27 mouse cellular contexts compared by ENCODE assay signal in the genomic region with DNA sequence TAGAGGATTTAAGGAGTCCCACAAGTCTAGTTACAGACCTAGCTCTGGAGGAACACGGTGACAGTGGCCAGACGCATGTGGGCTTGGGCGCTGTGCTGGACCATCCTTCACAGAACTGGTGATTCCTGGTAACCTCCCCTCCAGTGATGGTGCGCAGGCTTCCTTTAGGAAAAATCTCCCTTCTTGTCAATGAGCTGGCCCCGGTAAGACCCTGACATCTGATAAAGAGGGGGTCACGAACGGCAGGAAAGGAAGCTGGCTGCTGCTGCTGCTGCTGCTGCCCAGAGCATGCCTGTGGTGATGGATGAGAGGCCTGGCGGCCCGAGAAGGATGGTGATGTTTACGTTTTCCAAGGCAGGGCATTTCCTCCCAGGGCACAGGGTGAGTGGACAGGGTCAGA. TPM values are rescaled to one million over a fixed set of nuclear protein-coding genes. Genes with fewer than 3 reads are reported as not detected.
DNase-seq lines count a peak whose midpoint lies in the region; ATAC-seq and TF ChIP-seq lines count a peak whose summit lies in the region.
"Had no signal": no experiment of that assay in that cellular context is flagged by ENCODE, and none has a peak within 500 bp of the region (broad histone marks: within the 10 kb centered on the region; RNA-seq: fewer than 3 reads in every experiment).

No protein-coding gene starts in this region.

- peak; percentile 63 for DNase-seq in embryo, embryonic 10 days (ENCODE audit: low spot score)
- DNase-seq in embryo, embryonic 9.5 days (ENCODE audit: extremely low spot score) = peak; percentile 25
- peak; percentile 18 for DNase-seq in neural tube, embryonic 11.5 days (ENCODE audit: low spot score)
- no peak for DNase-seq in cerebellum, adult 18-20 months
- no peak for DNase-seq in B cell, adult 2 months
- no peak for DNase-seq in liver, postnatal 0 days
- DNase-seq: adrenal gland, adult 2 months; adrenal gland, postnatal 14 days; cerebellum, adult 11 months; cerebellum, adult 8-10 months; cerebellum, postnatal 10 days; cerebellum, postnatal 36 days; gastrocnemius, postnatal 10 days; gastrocnemius, postnatal 36 days; heart, adult 2 months; heart, postnatal 14 days; heart, postnatal 4 days had no signal

- TF ChIP-seq EP300 in liver, postnatal 0 days (IDR thresholded peaks at IDR 0.05; ENCODE audit: low read depth) = no peak

- no peak for ATAC-seq in forebrain, embryonic 13.5 days
- ATAC-seq in forebrain, embryonic 15.5 days (replicated peaks) = no peak
- no peak for ATAC-seq in neural tube, embryonic 11.5 days (ENCODE audit: insufficient read depth, low FRiP score, low TSS enrichment)
- no peak for ATAC-seq in liver, postnatal 0 days
- ATAC-seq: forebrain, embryonic 16.5 days; inflammation-experienced regulatory T-cells, adult 6 months; intestine, embryonic 16.5 days had no signal

- whole genome bisulfite sequencing in forebrain, embryonic 13.5 days = 79% methylated on average over 10 of the region's 10 CpGs
- WGBS in forebrain, embryonic 15.5 days = 85% methylated on average over 10 of the region's 10 CpGs
- WGBS in neural tube, embryonic 11.5 days = 52% methylated on average over 10 of the region's 10 CpGs
- WGBS in liver, postnatal 0 days (ENCODE audit: insufficient replicate concordance) = 38% methylated on average over 10 of the region's 10 CpGs

- H3K9ac ChIP-seq in forebrain, embryonic 13.5 days = 0 out of 2 replicates have a peak overlapping the region, but pooled peaks have one; percentile 5
- no peak overlapping the region for H3K9ac ChIP-seq in forebrain, embryonic 15.5 days (replicated peaks)
- H3K9ac ChIP-seq in neural tube, embryonic 11.5 days (ENCODE audit: low read length) = no peak overlapping the region
- no peak overlapping the region for H3K9ac ChIP-seq in liver, postnatal 0 days (replicated peaks)
- H3K9ac ChIP-seq: embryonic facial prominence, embryonic 12.5 days; embryonic facial prominence, embryonic 15.5 days; heart, embryonic 13.5 days; hindbrain, embryonic 15.5 days had no signal

- H3K4me1 ChIP-seq in forebrain, embryonic 13.5 days = no peaks in the 10 kb centered on the region
- H3K4me1 ChIP-seq in forebrain, embryonic 15.5 days = peaks cover 3% of the 10 kb centered on the region; the same call in 1 of the 2 replicates
- peaks cover 2% of the 10 kb centered on the region; the same call in 1 of the 2 replicates for H3K4me1 ChIP-seq in neural tube, embryonic 11.5 days (ENCODE audit: control insufficient read depth, insufficient read depth, low read length)
- H3K4me1 ChIP-seq in liver, postnatal 0 days (ENCODE audit: insufficient read depth) = no peaks in the 10 kb centered on the region
- H3K4me1 ChIP-seq: embryonic facial prominence, embryonic 12.5 days; embryonic facial prominence, embryonic 15.5 days had no signal

- H3K36me3 ChIP-seq in forebrain, embryonic 13.5 days (ENCODE audit: poor library complexity, severe bottlenecking) = no peaks in the 10 kb centered on the region
- no peaks in the 10 kb centered on the region for H3K36me3 ChIP-seq in forebrain, embryonic 15.5 days
- no peaks in the 10 kb centered on the region for H3K36me3 ChIP-seq in neural tube, embryonic 11.5 days (ENCODE audit: control insufficient read depth, insufficient read depth, low read length)
- H3K36me3 ChIP-seq in liver, postnatal 0 days (replicated peaks; ENCODE audit: insufficient read depth, low read length) = no peaks in the 10 kb centered on the region
- H3K36me3 ChIP-seq: embryonic facial prominence, embryonic 12.5 days; embryonic facial prominence, embryonic 15.5 days; heart, embryonic 10.5 days; heart, embryonic 13.5 days; hindbrain, embryonic 15.5 days had no signal

- no peak overlapping the region for H3K27ac ChIP-seq in forebrain, embryonic 13.5 days
- H3K27ac ChIP-seq in forebrain, embryonic 15.5 days (replicated peaks) = no peak overlapping the region
- no peak overlapping the region for H3K27ac ChIP-seq in neural tube, embryonic 11.5 days (ENCODE audit: low read depth, low read length)
- H3K27ac ChIP-seq in liver, postnatal 0 days (ENCODE audit: low read depth) = no peak overlapping the region
- H3K27ac ChIP-seq: embryonic facial prominence, embryonic 12.5 days; embryonic facial prominence, embryonic 15.5 days; heart, adult 2 months; heart, embryonic 10.5 days; heart, embryonic 13.5 days; hindbrain, embryonic 15.5 days had no signal

- no peak overlapping the region for H3K4me3 ChIP-seq in forebrain, embryonic 13.5 days
- H3K4me3 ChIP-seq in forebrain, embryonic 15.5 days = no peak overlapping the region
- no peak overlapping the region for H3K4me3 ChIP-seq in neural tube, embryonic 11.5 days (ENCODE audit: low read depth, low read length)
- H3K4me3 ChIP-seq in liver, postnatal 0 days (ENCODE audit: low read depth, low read length) = no peak overlapping the region
- H3K4me3 ChIP-seq: embryonic facial prominence, embryonic 12.5 days; embryonic facial prominence, embryonic 15.5 days; heart, adult 2 months; heart, embryonic 10.5 days; heart, embryonic 13.5 days; hindbrain, embryonic 15.5 days had no signal

- 0 out of 2 replicates have a peak, but pooled peaks cover 4% of the 10 kb centered on the region for H3K27me3 ChIP-seq in forebrain, embryonic 13.5 days
- H3K27me3 ChIP-seq in forebrain, embryonic 15.5 days = no peaks in the 10 kb centered on the region
- no peaks in the 10 kb centered on the region for H3K27me3 ChIP-seq in neural tube, embryonic 11.5 days (ENCODE audit: control insufficient read depth, insufficient read depth, low read length)
- H3K27me3 ChIP-seq in liver, postnatal 0 days (ENCODE audit: insufficient read depth, low read length) = no peaks in the 10 kb centered on the region
- H3K27me3 ChIP-seq: embryonic facial prominence, embryonic 12.5 days; embryonic facial prominence, embryonic 15.5 days; heart, embryonic 13.5 days; hindbrain, embryonic 15.5 days had no signal

- no peak overlapping the region for H3K4me2 ChIP-seq in forebrain, embryonic 13.5 days
- no peak overlapping the region for H3K4me2 ChIP-seq in forebrain, embryonic 15.5 days (replicated peaks)
- no peak overlapping the region for H3K4me2 ChIP-seq in neural tube, embryonic 11.5 days (ENCODE audit: low read depth)
- no peak overlapping the region for H3K4me2 ChIP-seq in liver, postnatal 0 days (ENCODE audit: low read depth, low read length)
- H3K4me2 ChIP-seq: embryonic facial prominence, embryonic 12.5 days; embryonic facial prominence, embryonic 15.5 days; heart, embryonic 13.5 days; hindbrain, embryonic 15.5 days had no signal

- no peaks in the 10 kb centered on the region for H3K9me3 ChIP-seq in forebrain, embryonic 13.5 days (replicated peaks)
- H3K9me3 ChIP-seq in forebrain, embryonic 15.5 days = no peaks in the 10 kb centered on the region
- H3K9me3 ChIP-seq in neural tube, embryonic 11.5 days (ENCODE audit: control insufficient read depth, low read length) = no peaks in the 10 kb centered on the region
- no peaks in the 10 kb centered on the region for H3K9me3 ChIP-seq in liver, postnatal 0 days (ENCODE audit: low read length)
- H3K9me3 ChIP-seq: embryonic facial prominence, embryonic 12.5 days; embryonic facial prominence, embryonic 15.5 days; heart, embryonic 10.5 days; hindbrain, embryonic 15.5 days had no signal

- TF ChIP-seq CTCF in liver, postnatal 0 days (IDR thresholded peaks at IDR 0.05; ENCODE audit: low read depth) = no peak

RNA-seq across cellular contexts. Expression of gene Zkscan2, which starts 25.5 kb away (rescaled TPM):
- polyA plus RNA-seq in forebrain, embryonic 13.5 days (2015; fragmentation: Nextera tagmentation; extraction: Ambion mirVana) = 9.1 and 10.8 TPM in 2 replicates
- polyA plus RNA-seq in forebrain, embryonic 15.5 days (2015; fragmentation: Nextera tagmentation; extraction: Ambion mirVana) = 10.0 and 10.7 TPM in 2 replicates
- polyA plus RNA-seq in neural tube, embryonic 11.5 days (2014; fragmentation: Nextera tagmentation; extraction: Ambion mirVana) = 5.8 and 9.4 TPM in 2 replicates
- 0.05 TPM in 1 of 2 replicates, not detected in the other for polyA plus RNA-seq in liver, postnatal 0 days (2015; fragmentation: Nextera tagmentation; extraction: Ambion mirVana)
- polyA plus RNA-seq: inflammation-experienced regulatory T-cells, adult 6 months had no signal

Comparison
In these comparisons a context has a peak if more than half of its experiments do, and no peak if none do; other contexts are left out.
1. DNase-seq: peak in embryo, embryonic 10 days (single experiment), embryo, embryonic 9.5 days (single experiment) and neural tube, embryonic 11.5 days (single experiment); none in cerebellum, adult 18-20 months (0 of 2), B cell, adult 2 months (0 of 2) and liver, postnatal 0 days (single experiment).